Mouse (Mus musculus): ENCODE data around the gene Teddm2. TPM values are rescaled to one million over a fixed set of nuclear protein-coding genes. Genes with fewer than 3 reads are reported as not detected.

Teddm2 gene
- polyA plus RNA-seq, 1 experiment = 0.19 TPM

DNA sequence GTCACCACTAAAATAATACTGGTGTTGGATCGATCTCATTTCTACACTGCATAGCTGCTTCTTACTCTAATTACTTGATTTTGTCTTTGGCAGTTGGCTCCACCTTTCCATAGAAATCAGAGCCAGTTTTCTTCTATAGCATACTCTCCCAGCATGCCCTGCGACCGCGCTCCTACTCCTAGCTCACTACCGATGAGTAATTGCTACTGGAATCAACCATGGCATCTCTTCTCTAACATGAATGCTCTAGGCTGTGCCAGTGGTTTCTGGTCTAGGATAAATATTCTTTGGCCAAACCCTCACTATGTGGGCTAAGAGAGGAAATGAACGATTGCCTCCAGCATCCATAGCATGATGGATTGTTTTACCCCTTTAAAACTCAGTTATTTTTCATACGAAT, 53.6 kb downstream of the Teddm2 start:
- 84% methylated on average over 7 of the region's 7 CpGs for WGBS
- DNase-seq (ENCODE audit: low read depth, low spot score) = no peak

DNA sequence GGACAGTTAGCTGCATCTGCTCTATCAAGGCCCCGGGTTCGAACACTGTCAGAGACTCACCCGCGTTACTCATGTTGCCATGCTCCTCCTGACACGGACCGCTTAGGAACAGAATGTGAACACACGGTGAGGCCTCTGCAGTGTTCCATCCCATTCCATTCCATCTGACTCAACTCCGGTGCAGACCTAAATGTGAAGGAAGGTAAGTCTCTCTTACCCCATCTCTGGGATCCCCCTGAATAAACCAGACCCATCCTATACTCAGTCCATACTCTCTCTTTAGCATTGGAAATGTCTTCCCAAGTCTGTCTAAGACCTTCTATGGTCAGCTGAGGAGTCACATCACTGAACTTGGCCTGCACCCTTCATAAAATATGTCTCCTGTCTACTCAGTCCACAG, 56.0 kb downstream of the Teddm2 start, which contains the start of gene Rgsl1:
Gene Rgsl1 (minus strand): TSS at position 101 of the 400 bp plus-strand sequence.
- DNase-seq (ENCODE audit: low read depth, low spot score) = no peak
- 96% methylated on average over 8 of the region's 8 CpGs for WGBS

DNA sequence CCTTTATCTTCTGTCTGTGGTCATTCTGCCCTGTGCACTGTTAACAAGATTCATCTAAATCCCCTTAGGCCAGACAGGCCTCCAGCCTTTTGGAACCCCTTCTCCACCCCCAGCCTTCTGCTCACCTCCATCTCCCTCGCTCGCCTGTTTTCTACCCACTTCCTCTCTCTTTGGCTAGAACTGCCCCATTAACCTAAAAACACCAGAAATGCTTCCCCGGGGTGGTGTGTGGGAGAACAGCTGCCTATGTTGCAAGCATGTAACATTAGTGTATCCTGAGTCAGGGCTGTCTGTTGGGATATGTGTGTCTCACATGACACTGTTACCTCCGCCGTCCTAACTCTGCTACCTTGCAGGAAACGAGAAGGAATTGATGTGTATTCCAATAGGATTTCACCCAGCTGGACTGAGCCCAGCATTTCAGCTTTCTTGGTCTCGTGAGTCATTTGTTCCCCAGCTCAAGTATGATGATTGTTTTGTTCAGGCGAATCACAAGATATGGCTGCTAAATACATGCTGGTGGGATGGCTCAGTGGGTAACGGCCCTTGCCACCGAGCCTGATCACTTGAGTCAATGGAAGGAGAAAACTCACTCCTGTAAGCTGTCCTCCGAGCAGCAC, 57.8 kb downstream of the Teddm2 start:
- WGBS = 85% methylated on average over 11 of the region's 11 CpGs
- no peak for DNase-seq (ENCODE audit: low read depth, low spot score)

DNA sequence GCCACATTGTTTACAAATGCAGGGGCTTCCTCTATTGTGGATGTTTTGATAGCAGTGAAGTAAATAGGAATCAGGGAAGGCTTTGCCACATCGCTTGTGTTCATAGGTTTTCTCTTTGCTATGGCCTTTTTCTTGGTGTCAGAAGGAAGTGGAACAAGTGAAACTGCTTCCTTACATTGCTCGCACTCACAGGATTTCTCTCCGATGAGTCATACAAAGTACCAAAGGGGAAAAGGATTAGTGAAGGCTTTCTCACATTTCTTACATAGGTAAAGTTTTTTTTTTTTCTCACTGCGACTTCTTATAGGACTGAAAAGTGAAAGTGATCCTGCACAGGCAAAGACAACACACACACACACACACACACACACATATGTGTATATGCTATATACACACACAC, 64.0 kb downstream of the Teddm2 start:
- 51% methylated on average over 4 of the region's 4 CpGs for WGBS
- no peak for DNase-seq (ENCODE audit: low read depth, low spot score)

DNA sequence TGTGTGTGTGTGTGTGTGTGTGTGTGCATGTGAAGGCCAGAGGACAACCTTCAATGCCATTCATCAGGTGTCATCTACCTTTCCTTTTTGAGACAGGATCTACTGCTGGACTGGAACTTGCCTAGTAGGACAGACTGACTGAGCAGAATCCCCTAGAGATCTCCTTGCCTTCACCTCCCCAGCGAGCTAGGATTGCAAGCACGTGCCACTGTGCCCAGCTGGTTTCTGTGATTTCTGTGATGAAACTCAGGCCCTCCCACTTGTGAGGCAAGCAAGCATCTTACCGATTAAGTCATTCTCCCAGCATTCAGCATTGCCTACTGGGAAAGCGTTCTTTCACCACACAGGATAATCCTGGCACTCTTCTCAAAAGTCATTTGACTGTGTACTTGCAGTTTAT, 69.3 kb downstream of the Teddm2 start:
- WGBS = 73% methylated on average over 4 of the region's 4 CpGs
- no peak for DNase-seq (ENCODE audit: low read depth, low spot score)

DNA sequence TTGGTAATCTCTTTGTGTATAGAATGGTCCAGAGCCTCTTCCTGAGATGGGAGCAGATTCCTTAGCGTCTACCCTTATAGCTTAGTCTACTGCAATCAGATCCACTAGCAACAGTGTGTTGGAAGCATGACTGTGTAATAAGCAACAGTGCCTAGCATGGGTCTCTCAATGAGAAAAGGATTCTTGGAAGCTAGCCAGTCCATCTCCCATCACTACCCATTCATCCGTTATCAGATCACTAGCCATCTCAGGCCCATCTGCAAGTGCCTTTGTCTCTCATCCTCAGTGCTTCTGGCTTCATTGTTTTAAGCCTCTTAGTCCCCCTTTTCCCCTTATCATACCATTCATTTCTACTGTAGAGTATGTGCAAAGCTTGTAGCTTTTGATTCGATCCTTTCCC, 79.8 kb downstream of the Teddm2 start:
- no peak for DNase-seq (ENCODE audit: low read depth, low spot score)

DNA sequence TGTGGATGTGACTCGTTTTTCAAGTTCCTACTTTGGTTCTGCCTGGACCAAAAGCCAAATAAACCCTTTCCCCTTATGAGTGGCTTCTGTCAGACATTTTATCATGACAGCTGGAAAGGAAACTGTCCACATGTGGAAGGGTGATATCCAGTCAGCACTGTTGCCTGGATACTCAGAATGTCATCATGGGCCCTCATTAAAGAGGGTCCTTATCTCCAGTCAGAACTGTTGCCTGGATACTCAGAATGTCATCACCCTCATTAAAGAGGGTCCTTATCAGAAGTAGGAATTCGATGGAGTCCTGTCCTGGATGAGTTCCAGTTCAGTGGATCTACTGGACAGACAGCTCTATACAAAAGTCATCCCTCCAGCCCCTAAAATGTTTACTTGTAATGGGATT, 85.8 kb downstream of the Teddm2 start:
- WGBS = 29% methylated on average over 2 of the region's 2 CpGs
- DNase-seq (ENCODE audit: low read depth, low spot score) = no peak

More for the DNA sequence above, 79.8 kb downstream of the Teddm2 start:
- WGBS = 76% methylated on average over 3 of the region's 3 CpGs

DNA sequence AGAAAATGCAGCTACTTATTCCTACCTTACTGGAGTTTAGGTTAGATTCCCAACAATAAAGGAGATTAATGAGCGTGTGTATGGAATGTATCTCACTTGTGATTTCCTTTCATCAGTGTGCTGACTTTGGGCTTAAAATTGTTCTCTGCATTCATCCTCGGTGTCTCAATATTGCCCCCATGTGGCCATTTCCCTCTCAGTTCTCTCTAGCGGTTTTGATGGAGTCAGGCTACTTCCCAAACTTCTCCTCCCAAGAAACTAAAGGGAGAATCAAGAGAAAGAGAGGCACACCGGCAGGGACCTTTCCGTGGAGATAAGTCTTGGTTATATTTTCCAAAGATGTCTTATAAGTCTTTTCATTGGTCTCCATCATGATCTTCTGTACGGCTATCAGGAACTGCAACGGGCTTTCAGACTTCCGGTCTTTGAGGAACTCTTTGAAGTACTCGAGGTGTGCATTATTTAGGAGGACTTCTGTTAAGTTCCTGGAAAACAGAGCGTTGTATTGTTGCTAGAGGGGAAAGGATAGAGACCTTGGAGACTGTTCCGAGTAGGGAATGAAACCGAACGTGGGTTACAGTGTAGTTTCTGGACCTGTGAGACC, 92.5 kb downstream of the Teddm2 start:
- 36% methylated on average over 13 of the region's 13 CpGs for WGBS
- DNase-seq (ENCODE audit: low read depth, low spot score) = peak; percentile 61

DNA sequence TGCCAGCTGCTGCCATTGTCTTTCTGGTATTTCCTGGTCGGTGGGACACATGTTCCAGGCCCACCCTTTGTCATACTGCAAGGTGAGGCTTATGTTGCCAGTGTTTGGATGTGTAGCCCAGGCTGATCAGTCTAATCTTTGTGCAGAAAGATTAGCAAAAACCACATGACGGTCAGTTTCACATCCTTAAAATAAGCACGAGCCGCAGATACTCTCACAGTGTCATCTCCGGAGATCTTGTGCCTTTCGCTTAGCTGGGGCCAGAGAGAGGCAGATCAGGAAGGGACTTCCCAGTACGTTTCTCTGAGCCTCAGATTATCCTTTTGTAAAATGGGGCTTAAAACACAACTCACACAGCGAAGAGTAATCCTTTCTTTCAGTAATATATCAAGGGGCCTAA, 96.5 kb downstream of the Teddm2 start:
- no peak for DNase-seq (ENCODE audit: low read depth, low spot score)
- 82% methylated on average over 8 of the region's 8 CpGs for WGBS

DNA sequence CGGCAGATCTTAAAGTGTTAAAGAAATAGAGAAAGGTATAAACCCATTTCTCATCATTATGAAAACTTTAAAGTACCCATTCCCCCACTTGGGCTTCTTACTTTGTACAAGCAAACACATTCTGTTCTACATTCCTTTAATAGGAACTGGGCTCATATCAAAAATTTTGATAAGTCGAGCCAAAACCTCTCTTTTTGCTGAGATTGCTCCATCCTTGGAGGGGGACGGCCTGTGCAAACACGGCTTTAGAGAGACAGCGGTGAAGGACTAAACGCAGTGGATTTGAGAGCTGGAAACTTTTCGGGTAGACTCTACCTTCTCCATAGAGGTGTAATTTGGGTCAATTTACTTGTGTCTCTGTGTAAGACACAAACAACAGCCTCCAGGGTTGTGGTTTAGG, 97.3 kb downstream of the Teddm2 start:
- DNase-seq (ENCODE audit: low read depth, low spot score) = no peak
- WGBS = 76% methylated on average over 7 of the region's 7 CpGs

Other genes with a start within 250 kb of the Teddm2 start
- 0.04 and 0.21 TPM in 2 replicates for gene Rgs8, start 247.2 kb downstream of the Teddm2 start, polyA plus RNA-seq (2012; rRNA removed)
- gene Rgs16, start 159.9 kb downstream of the Teddm2 start, polyA plus RNA-seq (2012; rRNA removed) = 0.59 and 0.78 TPM in 2 replicates
- gene Rnasel, start 150.8 kb downstream of the Teddm2 start, polyA plus RNA-seq (2012; rRNA removed) = 37.3 and 38.9 TPM in 2 replicates
- 0.07 TPM in 1 of 2 replicates, not detected in the other for gene Rgsl1, start 56.1 kb downstream of the Teddm2 start, polyA plus RNA-seq (2012; rRNA removed)
- gene Teddm1b, start 25.9 kb downstream of the Teddm2 start, polyA plus RNA-seq (2012; rRNA removed) = 0.05 TPM in 1 of 2 replicates, not detected in the other
- gene Teddm1a, start 8.5 kb downstream of the Teddm2 start, polyA plus RNA-seq (2012; rRNA removed) = 0.06 and 0.14 TPM in 2 replicates
- gene Glul, start 284 bp downstream of the Teddm2 start, polyA plus RNA-seq (2012; rRNA removed) = 43.2 and 49.3 TPM in 2 replicates